Mouse (Mus musculus) bone marrow, adult 2 months (tissue): Measurements from ENCODE around the gene Ralgapa2. TPM values are rescaled to one million over a fixed set of nuclear protein-coding genes. Genes with fewer than 3 reads are reported as not detected.
A peak's percentile ranks its signal among the peaks of the same experiment; 100 is the strongest.

Experiments used
- H3K27ac ChIP-seq: fragments of 200-500 bp; 2 replicates; pipeline ENCODE4 v1.5.1; 2012; ENCODE audit warnings: low read depth, mild to moderate bottlenecking, control low read depth, inconsistent platforms, low read length; ENCODE audit not compliant: control insufficient read depth, poor library complexity, insufficient read depth
- H3K4me1 ChIP-seq: fragments of 200-500 bp; 2 replicates; pipeline ENCODE4 v1.6.1; 2011; ENCODE audit warnings: low read length; ENCODE audit not compliant: control insufficient read depth, insufficient read depth
- H3K4me3 ChIP-seq: fragments of 200-500 bp; replicated peaks from 2 replicates; pipeline ENCODE3; 2011; ENCODE audit warnings: mild to moderate bottlenecking, low read depth, low read length, control low read depth; ENCODE audit not compliant: control insufficient read depth
- CTCF ChIP-seq: fragments of 200-500 bp; IDR thresholded peaks from 2 replicates; pipeline ENCODE4 v1.5.1; 2011; ENCODE audit warnings: low read length, control low read depth; ENCODE audit not compliant: control insufficient read depth, insufficient read depth
- POLR2A ChIP-seq: fragments of 200-500 bp; IDR thresholded peaks from 2 replicates; pipeline ENCODE4 v1.6.1; 2011; ENCODE audit warnings: low read depth, mild to moderate bottlenecking, control low read depth, low read length, borderline replicate concordance; ENCODE audit not compliant: control insufficient read depth
- WGBS: fragments of 180-500 bp; shearing (Covaris S2); methylation state at CpG from one replicate; pipeline ENCODE4 v1.1.7; 2018; 5-methylcytosine and 5-hydroxymethylcytosine counted together
- polyA plus RNA-seq: library from polyadenylated mRNA; stranded (reverse); fragments of >200 nt; gene quantifications from 2 replicates; pipeline ENCODE4 v1.2.4, GENCODE M21; 2011; ENCODE audit warnings: low replicate concordance; ENCODE audit not compliant: missing spikeins, insufficient read depth, insufficient read length

Ralgapa2 gene
- polyA plus RNA-seq, 1 experiment = 25.7 TPM

GRCm38 (mm10) chr2:146511401-146511865, 711 bp downstream of the Ralgapa2 start:
- TF ChIP-seq POLR2A (no peak), CTCF (no peak)
- Histone ChIP-seq H3K4me1 (no peaks in the 10 kb centered on the region; the same call in 1 of the 2 replicates), H3K27ac (peak overlapping the region; percentile 75), H3K4me3 (peak overlapping the region; percentile 85)
- 0% methylated on average over 22 of the region's 22 CpGs for whole genome bisulfite sequencing

- no peak overlapping the region for H3K27ac ChIP-seq
- no peak overlapping the region for H3K4me3 ChIP-seq
- TF ChIP-seq POLR2A (no peak), CTCF (no peak)
- WGBS = 58% methylated on average over 1 of the region's 1 CpGs
- no peaks in the 10 kb centered on the region; the same call in 1 of the 2 replicates for H3K4me1 ChIP-seq
Measured at GRCm38 (mm10) chr2:146510780-146511179, 1.4 kb downstream of the Ralgapa2 start.

- Histone ChIP-seq H3K4me3 (no peak overlapping the region), H3K27ac (no peak overlapping the region), H3K4me1 (peaks cover 4% of the 10 kb centered on the region)
- TF ChIP-seq CTCF (no peak), POLR2A (no peak)
- 52% methylated on average over 9 of the region's 9 CpGs for WGBS
Measured at GRCm38 (mm10) chr2:146502578-146503311, 9.4 kb downstream of the Ralgapa2 start.

GRCm38 (mm10) chr2:146500067-146500466, 12.1 kb downstream of the Ralgapa2 start:
- Histone ChIP-seq H3K27ac (no peak overlapping the region), H3K4me3 (no peak overlapping the region), H3K4me1 (peaks cover 6% of the 10 kb centered on the region)
- TF ChIP-seq POLR2A (no peak), CTCF (no peak)
- WGBS = 57% methylated on average over 1 of the region's 1 CpGs

GRCm38 (mm10) chr2:146499111-146499510, 13.0 kb downstream of the Ralgapa2 start:
- Histone ChIP-seq H3K4me1 (peaks cover 6% of the 10 kb centered on the region), H3K4me3 (no peak overlapping the region), H3K27ac (no peak overlapping the region)
- TF ChIP-seq CTCF = no peak
- TF ChIP-seq POLR2A = no peak
- 75% methylated on average over 1 of the region's 1 CpGs for WGBS

- peaks cover 6% of the 10 kb centered on the region for H3K4me1 ChIP-seq
- TF ChIP-seq POLR2A = no peak
- no peak for TF ChIP-seq CTCF
- no peak overlapping the region for H3K4me3 ChIP-seq
- no peak overlapping the region for H3K27ac ChIP-seq
- 50% methylated on average over 6 of the region's 6 CpGs for WGBS
Measured at GRCm38 (mm10) chr2:146498298-146498697, 13.8 kb downstream of the Ralgapa2 start.

- 50% methylated on average over 1 of the region's 1 CpGs for WGBS
- H3K27ac ChIP-seq = no peak overlapping the region
- H3K4me1 ChIP-seq = peaks cover 5% of the 10 kb centered on the region
- H3K4me3 ChIP-seq = no peak overlapping the region
- TF ChIP-seq CTCF = no peak
- TF ChIP-seq POLR2A = no peak
Measured at GRCm38 (mm10) chr2:146496995-146497394, 15.1 kb downstream of the Ralgapa2 start.

- H3K4me1 ChIP-seq = peaks cover 5% of the 10 kb centered on the region
- TF ChIP-seq CTCF (no peak), POLR2A (no peak)
- no peak overlapping the region for H3K4me3 ChIP-seq
- WGBS = 88% methylated on average over 9 of the region's 9 CpGs
- H3K27ac ChIP-seq = no peak overlapping the region
Measured at GRCm38 (mm10) chr2:146495781-146496180, 16.4 kb downstream of the Ralgapa2 start.

- Histone ChIP-seq H3K4me3 (no peak overlapping the region), H3K27ac (no peak overlapping the region), H3K4me1 (peaks cover 5% of the 10 kb centered on the region)
- TF ChIP-seq CTCF (no peak), POLR2A (no peak)
- WGBS = 92% methylated on average over 1 of the region's 1 CpGs
Measured at GRCm38 (mm10) chr2:146493354-146493946, 18.7 kb downstream of the Ralgapa2 start.
